ENCODE assay signal across 26 mouse cellular contexts in genomic region chr12:3562806-3563205, GRCm38 (mm10). TPM values are rescaled to one million over a fixed set of nuclear protein-coding genes. Genes with fewer than 3 reads are reported as not detected.
DNase-seq lines count a peak whose midpoint lies in the region; ATAC-seq lines count a peak whose summit lies in the region.
"Had no signal": no experiment of that assay in that cellular context is flagged by ENCODE, and none has a peak within 500 bp of the region (broad histone marks: within the 10 kb centered on the region; RNA-seq: fewer than 3 reads in every experiment).

No protein-coding gene starts in this region.

- no peak for ATAC-seq in midbrain, embryonic 11.5 days (ENCODE audit: low FRiP score)
- ATAC-seq: activated CD4-positive, CD25-positive, alpha-beta regulatory T cell, adult 4 months; CD4-positive, CD25-positive, alpha-beta regulatory T cell, adult 4 months; Patski had no signal

- no peaks in the 10 kb centered on the region for H3K4me1 ChIP-seq in heart, embryonic 10.5 days
- no peaks in the 10 kb centered on the region for H3K4me1 ChIP-seq in midbrain, embryonic 11.5 days (ENCODE audit: control insufficient read depth, insufficient read depth, low read length)

- no peak overlapping the region for H3K4me3 ChIP-seq in heart, embryonic 10.5 days
- no peak overlapping the region for H3K4me3 ChIP-seq in midbrain, embryonic 11.5 days (ENCODE audit: low read depth, low read length)

- H3K27ac ChIP-seq in heart, embryonic 10.5 days = no peak overlapping the region
- no peak overlapping the region for H3K27ac ChIP-seq in midbrain, embryonic 11.5 days (ENCODE audit: low read depth, low read length)

- H3K4me2 ChIP-seq in midbrain, embryonic 11.5 days = no peak overlapping the region

- WGBS in heart, embryonic 10.5 days = 89% methylated on average over 10 of the region's 10 CpGs
- 90% methylated on average over 10 of the region's 10 CpGs for WGBS in midbrain, embryonic 11.5 days

- H3K36me3 ChIP-seq in heart, embryonic 10.5 days = no peaks in the 10 kb centered on the region
- H3K36me3 ChIP-seq in midbrain, embryonic 11.5 days (ENCODE audit: control insufficient read depth, insufficient read depth, low read length) = no peaks in the 10 kb centered on the region
- H3K36me3 ChIP-seq: G1E had no signal

- no peak overlapping the region for H3K9ac ChIP-seq in midbrain, embryonic 11.5 days (ENCODE audit: low read length)

- peak; percentile 68 for DNase-seq in heart, embryonic 10.5 days (ENCODE audit: low spot score)
- DNase-seq in heart, postnatal 10 days = no peak
- DNase-seq in ES-CJ7 (ENCODE audit: low read depth, low spot score) (peak; percentile 33), R1 (ENCODE audit: low read depth, low spot score) (peak; percentile 58), ZHBTc4 (ENCODE audit: low read depth, low spot score) (peak; percentile 42)
- no peak for DNase-seq in T-cell, adult 2 months (ENCODE audit: low spot score)
- no peak for DNase-seq in midbrain, embryonic 11.5 days (ENCODE audit: low spot score, missing footprints)
- no peak for DNase-seq in retina, embryonic 14.5 days (ENCODE audit: low spot score)
- DNase-seq: adrenal gland, adult 2 months; adrenal gland, adult 8-10 months; adrenal gland, postnatal 10 days; adrenal gland, postnatal 14 days; adrenal gland, postnatal 25 days; adrenal gland, postnatal 36 days; B cell, adult 2 months; cerebellum, adult 11 months; cerebellum, adult 11-12 months; cerebellum, adult 18-20 months; cerebellum, adult 2 months; cerebellum, adult 8-10 months; cerebellum, adult 9-10 months had no signal

- no peaks in the 10 kb centered on the region for H3K9me3 ChIP-seq in heart, embryonic 10.5 days
- no peaks in the 10 kb centered on the region for H3K9me3 ChIP-seq in midbrain, embryonic 11.5 days (ENCODE audit: control insufficient read depth, low read length)
- H3K9me3 ChIP-seq: G1E had no signal

- no peaks in the 10 kb centered on the region for H3K27me3 ChIP-seq in heart, embryonic 10.5 days (ENCODE audit: insufficient read depth, poor library complexity, severe bottlenecking)
- H3K27me3 ChIP-seq in midbrain, embryonic 11.5 days (ENCODE audit: control insufficient read depth, insufficient read depth, low read length) = no peaks in the 10 kb centered on the region
- H3K27me3 ChIP-seq: CH12.LX, Patski had no signal

- intact Hi-C loops in heart, postnatal 10 days (cut with DNase I) = no loop called here

RNA-seq across cellular contexts. Expression of gene Dtnb, which starts 9.4 kb away (rescaled TPM):
- 20.3 and 28.7 TPM in 2 replicates for polyA plus RNA-seq in heart, embryonic 10.5 days (2016; fragmentation: Nextera tagmentation; extraction: Ambion mirVana)
- total RNA-seq in heart, postnatal 10 days (2021) = 1 to 10 TPM; 6.8 to 7.3 TPM
- polyA plus RNA-seq in midbrain, embryonic 11.5 days (2014; fragmentation: Nextera tagmentation; extraction: Ambion mirVana) = 30.1 and 33.0 TPM in 2 replicates
- polyA plus RNA-seq: G1E had no signal

Comparison
In these comparisons a context has a peak if more than half of its experiments do, and no peak if none do; other contexts are left out.
1. DNase-seq: peak in heart, embryonic 10.5 days (single experiment), ES-CJ7 (single experiment), R1 (single experiment) and ZHBTc4 (single experiment); none in heart, postnatal 10 days (0 of 2), T-cell, adult 2 months (single experiment), midbrain, embryonic 11.5 days (single experiment) and retina, embryonic 14.5 days (single experiment).